Mouse (Mus musculus) limb, embryonic 12.5 days (tissue): ENCODE data around the gene Smim17. TPM values are rescaled to one million over a fixed set of nuclear protein-coding genes. Genes with fewer than 3 reads are reported as not detected.
"Not testable (repeated sequence)": the region's sequence is repeated elsewhere in the genome, so short reads cannot be mapped to it uniquely, and the experiment has no call there.

Source experiments
- ATAC-seq: fragments of 200-750 bp; cut with Nextera tagmentation; 2 replicates; pipeline ENCODE4 v1.8.0; 2017; ENCODE audit warnings: low read depth, moderate TSS enrichment; ENCODE audit not compliant: insufficient number of reproducible peaks, insufficient read depth, low FRiP score, low TSS enrichment
- H3K27ac ChIP-seq: fragments of 300-500 bp; sonication (generic); 2 replicates; pipeline ENCODE4 v1.5.1; 2016; ENCODE audit warnings: mild to moderate bottlenecking, moderate library complexity
- H3K27me3 ChIP-seq: fragments of 300-500 bp; sonication (generic); 2 replicates; pipeline ENCODE4 v1.6.1; 2016; ENCODE audit warnings: mild to moderate bottlenecking, moderate library complexity
- H3K36me3 ChIP-seq: fragments of 300-500 bp; sonication (generic); 2 replicates; pipeline ENCODE4 v1.6.1; 2016; ENCODE audit warnings: mild to moderate bottlenecking, moderate library complexity
- H3K4me1 ChIP-seq: fragments of 300-500 bp; sonication (generic); replicated peaks from 2 replicates; pipeline ENCODE4 v1.6.1; 2016
- H3K4me2 ChIP-seq: fragments of 300-500 bp; sonication (generic); 2 replicates; pipeline ENCODE4 v1.6.1; 2016; ENCODE audit warnings: mild to moderate bottlenecking, moderate library complexity
- H3K4me3 ChIP-seq: fragments of 300-500 bp; sonication (generic); replicated peaks from 2 replicates; pipeline ENCODE4 v1.5.1; 2016; ENCODE audit warnings: mild to moderate bottlenecking
- H3K9ac ChIP-seq: fragments of 300-500 bp; sonication (generic); replicated peaks from 2 replicates; pipeline ENCODE4 v1.6.1; 2016; ENCODE audit warnings: mild to moderate bottlenecking, moderate library complexity
- H3K9me3 ChIP-seq: fragments of 300-500 bp; sonication (generic); 2 replicates; pipeline ENCODE4 v1.6.1; 2016; ENCODE audit warnings: mild to moderate bottlenecking, moderate library complexity
- WGBS: fragments of 180-500 bp; shearing (Covaris S2); methylation state at CpG from one replicate; pipeline ENCODE4 v1.1.7; 2016; 5-methylcytosine and 5-hydroxymethylcytosine counted together
- polyA plus RNA-seq: library from polyadenylated mRNA; unstranded; fragments of >200 nt; fragmentation: Nextera tagmentation; extraction: Ambion mirVana; gene quantifications from 2 replicates; pipeline ENCODE4 v1.2.1, GENCODE M21; 2016

Gene Smim17
- polyA plus RNA-seq = 0.26 and 0.35 TPM in 2 replicates

DNA sequence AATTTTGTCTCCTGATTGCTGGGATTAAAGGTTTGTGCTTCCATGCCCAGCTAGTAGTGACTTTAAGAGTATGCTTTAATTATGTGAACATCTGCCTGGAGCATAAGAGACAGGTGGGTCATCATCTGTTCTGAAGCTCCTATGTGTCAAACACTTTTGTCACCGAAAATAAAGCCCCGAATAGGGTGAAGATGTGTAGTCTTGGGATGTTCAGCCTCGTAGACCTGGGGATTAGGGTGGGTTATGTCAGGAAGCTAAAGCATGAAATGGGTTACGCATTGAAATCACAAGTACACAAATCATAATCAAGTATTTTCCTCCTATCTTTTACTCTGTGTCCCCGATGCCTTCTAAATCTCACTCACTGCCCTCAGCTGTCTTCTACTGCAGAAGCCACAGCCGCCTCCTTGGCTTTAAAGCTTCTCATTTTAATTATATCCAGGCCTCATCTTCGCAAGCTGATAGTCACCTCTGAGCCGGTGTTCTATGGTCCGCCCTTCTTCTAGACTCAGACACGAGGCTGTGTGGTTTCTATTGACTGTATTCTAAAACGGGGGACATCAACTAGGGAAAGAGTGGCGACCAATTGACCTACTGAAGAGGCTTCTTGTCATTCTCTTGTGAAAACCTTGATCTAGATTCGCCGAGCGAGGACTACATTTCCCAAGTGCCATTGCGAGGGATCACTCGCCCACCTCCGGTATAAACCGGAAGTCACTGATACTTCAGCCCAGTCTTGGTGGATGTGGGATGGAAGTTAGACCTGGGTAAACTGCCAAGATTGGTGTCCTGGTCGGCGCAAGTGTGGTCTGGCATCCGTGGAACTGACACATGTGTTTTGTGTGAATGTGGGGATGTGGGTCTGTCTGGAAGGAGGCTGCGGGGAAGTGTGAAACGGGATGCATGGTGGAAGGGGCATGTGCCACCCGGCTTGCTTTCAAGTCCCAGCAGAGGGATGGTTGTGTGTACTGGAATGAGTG is at the start of gene Smim17:
Gene Smim17 (plus strand): TSS at position 720 of the 980 bp plus-strand sequence.
- peaks cover 27% of the 10 kb centered on the region for H3K36me3 ChIP-seq
- H3K9ac ChIP-seq = peak within 1 kb of the TSS; percentile 55; the same call in 1 of the 2 replicates
- peak; percentile 59 for ATAC-seq
- H3K27me3 ChIP-seq = no peaks in the 10 kb centered on the region
- WGBS = 27% methylated on average over 25 of the region's 25 CpGs
- peaks cover 6% of the 10 kb centered on the region for H3K4me1 ChIP-seq
- peak within 1 kb of the TSS; percentile 50 for H3K4me3 ChIP-seq
- H3K9me3 ChIP-seq = no peaks in the 10 kb centered on the region
- peak within 1 kb of the TSS; percentile 72 for H3K4me2 ChIP-seq
- H3K27ac ChIP-seq = no peak within 1 kb of the TSS

- Histone ChIP-seq H3K4me2 (no peak overlapping the region), H3K9ac (no peak overlapping the region), H3K4me3 (no peak overlapping the region), H3K36me3 (peaks cover 16% of the 10 kb centered on the region; the same call in 1 of the 2 replicates), H3K27ac (no peak overlapping the region), H3K9me3 (no peaks in the 10 kb centered on the region), H3K4me1 (no peaks in the 10 kb centered on the region), H3K27me3 (no peaks in the 10 kb centered on the region)
- no peak for ATAC-seq
- WGBS = 64% methylated on average over 2 of the region's 2 CpGs
Observed at GRCm38 (mm10) chr7:6358121-6358520, 40.4 kb upstream of the Smim17 start.

DNA sequence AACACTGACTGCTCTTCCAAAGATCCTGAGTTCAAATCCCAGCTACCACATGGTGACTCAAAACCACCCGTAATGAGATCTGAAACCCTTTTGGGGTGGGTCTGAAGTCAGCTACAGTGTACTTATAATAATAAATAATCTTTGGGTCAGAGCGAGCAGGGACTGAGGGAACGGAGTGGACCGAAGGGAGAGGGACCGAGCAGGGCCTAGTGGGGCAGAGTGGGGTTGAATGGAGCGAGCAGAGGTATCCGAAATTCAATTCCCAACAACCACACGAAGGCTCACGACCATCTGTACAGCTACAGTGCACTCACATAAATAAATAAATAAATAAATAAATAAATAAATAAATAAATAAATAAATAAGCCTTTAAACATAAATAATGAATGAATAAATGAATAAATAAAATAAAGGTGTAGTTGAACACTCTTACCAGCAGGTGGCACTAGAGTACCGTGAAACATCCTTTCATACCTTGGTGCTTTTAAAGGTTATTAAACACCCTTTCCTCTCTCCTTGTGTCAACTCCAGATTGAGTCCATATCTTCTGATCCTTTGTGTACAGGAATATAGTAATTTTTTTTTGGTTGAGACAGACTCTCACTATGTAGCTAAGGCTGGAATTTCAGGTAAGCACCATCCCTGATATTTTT is 39.5 kb upstream of the Smim17 start:
- H3K4me2 ChIP-seq = no peak overlapping the region
- WGBS = 53% methylated on average over 10 of the region's 10 CpGs
- no peak for ATAC-seq
- H3K9me3 ChIP-seq = no peaks in the 10 kb centered on the region
- no peak overlapping the region for H3K9ac ChIP-seq
- no peaks in the 10 kb centered on the region for H3K27me3 ChIP-seq
- H3K27ac ChIP-seq = no peak overlapping the region
- H3K4me3 ChIP-seq = no peak overlapping the region
- peaks cover 6% of the 10 kb centered on the region; the same call in 1 of the 2 replicates for H3K4me1 ChIP-seq
- peaks cover 8% of the 10 kb centered on the region; the same call in 1 of the 2 replicates for H3K36me3 ChIP-seq

DNA sequence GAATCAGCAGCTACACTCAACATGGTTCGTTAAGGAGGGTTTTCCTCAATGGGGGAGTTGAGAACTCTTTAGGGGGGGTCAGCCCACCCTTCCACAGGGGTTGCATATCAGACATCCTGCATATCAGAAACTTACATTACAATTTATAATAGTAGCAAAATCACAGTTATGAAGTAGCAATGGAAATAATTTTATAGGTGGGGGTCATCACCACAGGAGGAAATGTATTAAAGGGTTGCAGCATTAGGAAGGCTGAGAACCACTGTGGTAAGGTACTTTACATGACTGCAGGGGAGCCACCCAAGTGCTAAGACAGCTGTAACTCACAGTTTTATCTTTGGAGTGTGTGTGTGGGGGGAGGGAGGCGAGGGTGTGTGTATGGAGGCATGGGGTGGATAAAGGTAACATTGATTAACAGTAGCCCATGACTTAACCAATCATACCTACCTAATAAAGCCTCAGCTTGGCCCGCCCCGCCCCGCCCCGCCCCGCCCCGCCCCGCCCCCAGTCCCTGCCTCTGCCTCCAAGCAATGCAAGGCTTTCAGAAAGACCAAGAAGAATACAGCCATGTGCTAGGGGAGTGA is 37.9 kb upstream of the Smim17 start:
- H3K9me3 ChIP-seq = no peaks in the 10 kb centered on the region

GRCm38 (mm10) chr7:6361756-6362155 is 36.8 kb upstream of the Smim17 start:
- H3K4me3 ChIP-seq = peak overlapping the region; percentile 51
- no peaks in the 10 kb centered on the region for H3K9me3 ChIP-seq
- H3K27ac ChIP-seq = peak overlapping the region; percentile 83
- peak overlapping the region; percentile 52 for H3K9ac ChIP-seq
- no peaks in the 10 kb centered on the region for H3K27me3 ChIP-seq
- no peak for ATAC-seq
- H3K4me1 ChIP-seq = peaks cover 6% of the 10 kb centered on the region; the same call in 1 of the 2 replicates
- peak overlapping the region; percentile 64 for H3K4me2 ChIP-seq
- H3K36me3 ChIP-seq = no peaks in the 10 kb centered on the region
- 30% methylated on average over 7 of the region's 7 CpGs for WGBS

More for the DNA sequence above, 37.9 kb upstream of the Smim17 start:
- H3K27me3 ChIP-seq = no peaks in the 10 kb centered on the region
- WGBS = 7% methylated on average over 9 of the region's 9 CpGs
- no peak overlapping the region for H3K4me2 ChIP-seq
- no peak overlapping the region for H3K27ac ChIP-seq
- no peak for ATAC-seq
- peaks cover 6% of the 10 kb centered on the region; the same call in 1 of the 2 replicates for H3K4me1 ChIP-seq
- H3K4me3 ChIP-seq = no peak overlapping the region
- no peak overlapping the region for H3K9ac ChIP-seq
- H3K36me3 ChIP-seq = no peaks in the 10 kb centered on the region

DNA sequence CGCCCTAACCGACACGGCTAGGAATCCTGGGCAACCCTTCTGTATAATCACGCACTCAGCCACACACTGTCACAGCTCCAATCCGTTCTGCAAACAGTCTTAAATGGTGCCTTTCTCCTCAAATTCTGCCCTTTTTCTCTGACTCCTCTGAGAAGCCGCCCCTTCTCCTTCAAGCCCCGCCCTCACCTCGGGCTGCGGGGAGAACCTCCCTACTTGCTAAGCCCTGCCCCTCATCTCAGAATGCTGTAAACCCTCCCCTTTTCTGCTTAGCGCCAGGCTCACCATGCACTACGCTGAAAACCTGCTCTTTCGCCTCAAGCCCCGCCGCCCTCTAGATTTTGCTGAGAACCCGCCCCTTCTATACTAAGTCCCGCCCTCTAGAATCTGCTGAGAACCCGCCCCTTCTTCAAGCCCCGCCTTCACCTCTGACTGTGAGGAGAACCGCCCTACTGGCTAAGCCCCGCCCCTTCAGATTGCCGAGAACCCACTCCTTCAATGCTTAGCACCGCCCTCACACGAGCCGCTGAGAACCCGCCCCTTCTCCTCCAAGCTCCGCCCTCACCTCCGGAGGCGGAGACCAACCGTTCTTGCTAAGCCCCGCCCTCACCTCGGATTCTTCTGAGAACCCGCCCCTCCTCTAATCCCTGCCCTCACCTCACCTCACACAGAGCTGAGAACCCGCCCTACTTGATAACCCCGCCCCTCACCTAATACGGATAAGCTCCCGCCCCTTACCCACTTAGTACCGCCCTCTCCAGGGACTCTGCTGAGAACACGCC is 36.1 kb upstream of the Smim17 start:
- WGBS = under 1% methylated on average over 38 of the region's 38 CpGs
- peak; percentile 90 for ATAC-seq
- Histone ChIP-seq H3K4me2 (peak overlapping the region; percentile 64), H3K4me3 (peak overlapping the region; percentile 51), H3K9me3 (no peaks in the 10 kb centered on the region), H3K9ac (peak overlapping the region; percentile 57), H3K27me3 (no peaks in the 10 kb centered on the region), H3K36me3 (no peaks in the 10 kb centered on the region), H3K4me1 (peaks cover 6% of the 10 kb centered on the region; the same call in 1 of the 2 replicates), H3K27ac (peak overlapping the region; percentile 86)

DNA sequence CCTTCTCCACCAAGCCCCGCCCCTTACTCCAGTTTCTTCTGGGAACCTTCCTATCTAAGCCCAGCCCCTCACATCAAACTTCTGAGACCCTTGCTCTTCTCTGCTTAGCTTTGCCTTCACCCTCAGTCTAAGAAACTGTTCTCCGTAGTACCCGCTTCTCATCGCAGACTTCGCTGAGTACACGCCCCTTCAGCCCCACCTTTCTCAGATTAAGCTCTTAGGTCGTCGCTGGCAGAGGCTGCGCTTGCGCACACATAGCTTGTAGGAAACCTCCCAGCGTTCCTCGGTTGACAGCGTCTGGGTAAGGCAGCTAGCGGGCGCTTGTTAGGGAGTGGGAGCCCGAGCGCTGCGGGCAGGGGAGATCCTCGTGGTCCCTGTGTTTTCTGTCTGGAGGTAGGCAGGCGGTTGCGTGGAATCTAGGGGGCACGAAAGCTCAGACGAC is 35.4 kb upstream of the Smim17 start, which contains the start of gene Zfp78:
Gene Zfp78 (plus strand): TSS at position 234 of the 442 bp plus-strand sequence.
- Histone ChIP-seq H3K9ac (peak within 1 kb of the TSS; percentile 57), H3K36me3 (no peaks in the 10 kb centered on the region), H3K27me3 (no peaks in the 10 kb centered on the region), H3K4me3 (peak within 1 kb of the TSS; percentile 51), H3K4me1 (peaks cover 6% of the 10 kb centered on the region; the same call in 1 of the 2 replicates), H3K9me3 (no peaks in the 10 kb centered on the region), H3K27ac (peak within 1 kb of the TSS; percentile 86), H3K4me2 (peak within 1 kb of the TSS; percentile 64)
- ATAC-seq = peak; percentile 80
- WGBS = under 1% methylated on average over 23 of the region's 23 CpGs

DNA sequence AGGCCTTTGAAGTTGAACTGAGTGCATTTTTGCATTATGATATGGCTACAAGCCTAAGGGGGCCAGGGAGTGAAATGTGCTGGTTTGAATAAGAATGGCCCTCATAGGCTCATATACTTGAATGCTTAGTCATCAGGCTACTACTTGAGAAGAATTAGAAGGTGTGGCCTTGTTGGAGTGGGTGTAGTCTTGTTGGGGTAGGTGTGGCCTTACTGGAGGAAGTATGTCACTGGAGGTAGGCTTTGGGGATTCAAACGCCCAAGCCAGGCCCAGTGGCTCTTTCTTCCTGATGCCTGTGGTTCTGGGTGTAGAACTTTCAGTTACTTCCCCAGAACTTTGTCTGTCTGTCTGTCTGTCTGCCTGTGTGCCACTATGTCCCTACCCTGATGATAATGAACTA is 33.8 kb upstream of the Smim17 start:
- WGBS = 50% methylated on average over 1 of the region's 1 CpGs
- no peak overlapping the region for H3K27ac ChIP-seq
- no peak overlapping the region for H3K9ac ChIP-seq
- no peak overlapping the region for H3K4me3 ChIP-seq
- H3K9me3 ChIP-seq = no peaks in the 10 kb centered on the region
- H3K4me2 ChIP-seq = no peak overlapping the region
- peaks cover 6% of the 10 kb centered on the region; the same call in 1 of the 2 replicates for H3K4me1 ChIP-seq
- ATAC-seq = no peak
- H3K27me3 ChIP-seq = no peaks in the 10 kb centered on the region
- H3K36me3 ChIP-seq = no peaks in the 10 kb centered on the region

- no peak for ATAC-seq
- H3K4me3 ChIP-seq = no peak overlapping the region
- 86% methylated on average over 5 of the region's 5 CpGs for WGBS
Observed at GRCm38 (mm10) chr7:6367185-6367584, 31.3 kb upstream of the Smim17 start.

GRCm38 (mm10) chr7:6368146-6368545 is 30.4 kb upstream of the Smim17 start:
- not testable (repeated sequence) for H3K4me1 ChIP-seq, H3K27ac ChIP-seq, H3K36me3 ChIP-seq, ATAC-seq, H3K4me2 ChIP-seq, H3K27me3 ChIP-seq, H3K4me3 ChIP-seq, H3K9me3 ChIP-seq, H3K9ac ChIP-seq
- WGBS = 81% methylated on average over 5 of the region's 5 CpGs

More at GRCm38 (mm10) chr7:6367185-6367584, 31.3 kb upstream of the Smim17 start:
- H3K27me3 ChIP-seq = no peaks in the 10 kb centered on the region
- H3K9me3 ChIP-seq = no peaks in the 10 kb centered on the region
- no peak overlapping the region for H3K4me2 ChIP-seq
- H3K9ac ChIP-seq = no peak overlapping the region
- H3K36me3 ChIP-seq = no peaks in the 10 kb centered on the region
- peaks cover 6% of the 10 kb centered on the region; the same call in 1 of the 2 replicates for H3K4me1 ChIP-seq
- no peak overlapping the region for H3K27ac ChIP-seq
